Mouse (Mus musculus): ENCODE measurements around the gene Rpap2. TPM values are rescaled to one million over a fixed set of nuclear protein-coding genes. Genes with fewer than 3 reads are reported as not detected.

The Rpap2 gene
- polyA plus RNA-seq, 1 experiment from 2014 or later = 18.7 TPM

Other genes starting within 250 kb of the Rpap2 start
- gene Ephx4, start 194.6 kb upstream of the Rpap2 start, polyA plus RNA-seq (2015; fragmentation: Nextera tagmentation; extraction: Ambion mirVana) = 2.1 TPM in 2 replicates
- gene Lpcat2b, start 165.8 kb upstream of the Rpap2 start, polyA plus RNA-seq (2015; fragmentation: Nextera tagmentation; extraction: Ambion mirVana) = not detected in 2 replicates
- gene Btbd8, start 159.4 kb upstream of the Rpap2 start, polyA plus RNA-seq (2015; fragmentation: Nextera tagmentation; extraction: Ambion mirVana) = 3.4 and 4.2 TPM in 2 replicates
- 0.20 and 0.38 TPM in 2 replicates for gene Gm42669, start 89.8 kb upstream of the Rpap2 start, polyA plus RNA-seq (2015; fragmentation: Nextera tagmentation; extraction: Ambion mirVana)
- 0.03 and 0.10 TPM in 2 replicates for gene 1700028K03Rik, start 62.7 kb upstream of the Rpap2 start, polyA plus RNA-seq (2015; fragmentation: Nextera tagmentation; extraction: Ambion mirVana)
- 27.4 and 29.7 TPM in 2 replicates for gene Glmn, start 515 bp downstream of the Rpap2 start, polyA plus RNA-seq (2015; fragmentation: Nextera tagmentation; extraction: Ambion mirVana)
- gene Gfi1, start 128.7 kb downstream of the Rpap2 start, polyA plus RNA-seq (2015; fragmentation: Nextera tagmentation; extraction: Ambion mirVana) = 0.82 and 0.97 TPM in 2 replicates
- 0.17 TPM in 1 of 2 replicates, not detected in the other for gene Ube2d2b, start 232.7 kb downstream of the Rpap2 start, polyA plus RNA-seq (2015; fragmentation: Nextera tagmentation; extraction: Ambion mirVana)

All from limb, embryonic 15.5 days (tissue).